Mouse (Mus musculus) CD4-positive naive resting alpha-beta T cell, adult 57 days (primary cell): ENCODE measurements around the gene Ifi203. TPM values are rescaled to one million over a fixed set of nuclear protein-coding genes. Genes with fewer than 3 reads are reported as not detected.

ENCODE experiments used
- total RNA-seq: library from RNA; stranded (reverse); gene quantifications from one replicate; pipeline ENCODE4 v1.2.4, GENCODE M21; 2023

Gene Ifi203
- total RNA-seq: 172 TPM

GRCm38 (mm10) chr1:173941924-173942779, at the start of gene Ifi203, which contains the start of gene Mndal:
Ifi203 (minus strand) TSS chr1:173942672.
Mndal (minus strand) TSS chr1:173942491.

GRCm38 (mm10) chr1:173982694-173983305, 40.3 kb upstream of the Ifi203 start, which contains the start of gene Ifi202b:
Ifi202b (minus strand) TSS chr1:173982744.

GRCm38 (mm10) chr1:173912548-173913255, 29.8 kb downstream of the Ifi203 start, which contains the start of gene Ifi211:
Ifi211 (minus strand) TSS chr1:173913046.

Other genes starting within 250 kb of the Ifi203 start
- 2.2 TPM for gene Ifi207, start 200.9 kb downstream of the Ifi203 start, total RNA-seq
- gene Ifi204, start 175.7 kb downstream of the Ifi203 start, total RNA-seq: 6.3 TPM
- gene Ifi211, start 29.6 kb downstream of the Ifi203 start, total RNA-seq: not detected
- gene Mndal, start 181 bp downstream of the Ifi203 start, total RNA-seq: 269 TPM
- not detected for gene Ifi202b, start 40.1 kb upstream of the Ifi203 start, total RNA-seq
- gene Ifi205, start 89.1 kb upstream of the Ifi203 start, total RNA-seq: 5.3 TPM
- not detected for gene Olfr433, start 98.0 kb upstream of the Ifi203 start, total RNA-seq
- not detected for gene Olfr432, start 106.5 kb upstream of the Ifi203 start, total RNA-seq
- not detected for gene Olfr430, start 123.9 kb upstream of the Ifi203 start, total RNA-seq
- gene Olfr429, start 141.7 kb upstream of the Ifi203 start, total RNA-seq: not detected
- gene Olfr427, start 154.2 kb upstream of the Ifi203 start, total RNA-seq: not detected
- not detected for gene Olfr231, start 178.5 kb upstream of the Ifi203 start, total RNA-seq
- gene Olfr424, start 188.8 kb upstream of the Ifi203 start, total RNA-seq: not detected
- gene Olfr420, start 213.0 kb upstream of the Ifi203 start, total RNA-seq: not detected
- gene Spta1, start 230.1 kb upstream of the Ifi203 start, total RNA-seq: 0.21 TPM